Mouse (Mus musculus): ENCODE measurements around the gene Tars2. TPM values are rescaled to one million over a fixed set of nuclear protein-coding genes. Genes with fewer than 3 reads are reported as not detected.

Tars2 gene
- polyA plus RNA-seq, 1 experiment from 2014 or later = 50.1 TPM

DNA sequence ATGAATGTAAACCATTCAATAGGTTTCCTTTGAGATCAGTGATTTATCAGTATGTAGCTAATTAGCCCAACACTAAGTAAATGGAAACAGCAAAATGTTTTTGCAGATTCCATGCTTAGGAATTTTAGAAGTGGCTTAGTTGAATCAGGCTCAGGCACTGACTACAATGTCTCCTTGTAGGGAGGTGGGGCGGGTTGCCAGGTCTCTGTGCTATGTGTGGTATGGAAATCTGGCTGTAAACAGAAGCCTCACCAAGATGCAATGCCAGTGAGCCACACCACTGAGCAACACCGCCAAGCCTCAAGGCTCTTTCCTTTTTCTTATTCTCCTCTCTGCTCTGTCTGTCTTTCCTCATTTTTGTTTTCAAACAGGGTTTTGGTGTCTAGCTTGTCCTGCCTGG lies 31.1 kb downstream of the Tars2 start:
- Histone ChIP-seq H3K9me3 (ENCODE audit: control insufficient read depth, low read length) (no peaks in the 10 kb centered on the region), H3K27me3 (replicated peaks; ENCODE audit: control insufficient read depth, insufficient read depth, low read length) (no peaks in the 10 kb centered on the region), H3K4me1 (ENCODE audit: control insufficient read depth, insufficient read depth, low read depth, low read length) (no peaks in the 10 kb centered on the region), H3K27ac (ENCODE audit: low read depth, low read length) (no peak overlapping the region), H3K4me2 (ENCODE audit: low read length) (no peak overlapping the region), H3K4me3 (ENCODE audit: low read length) (no peak overlapping the region), H3K36me3 (ENCODE audit: control insufficient read depth, insufficient read depth, low read length) (no peaks in the 10 kb centered on the region), H3K9ac (ENCODE audit: low read depth, low read length) (no peak overlapping the region)
- no peak for ATAC-seq
- 79% methylated on average over 2 of the region's 2 CpGs for WGBS

DNA sequence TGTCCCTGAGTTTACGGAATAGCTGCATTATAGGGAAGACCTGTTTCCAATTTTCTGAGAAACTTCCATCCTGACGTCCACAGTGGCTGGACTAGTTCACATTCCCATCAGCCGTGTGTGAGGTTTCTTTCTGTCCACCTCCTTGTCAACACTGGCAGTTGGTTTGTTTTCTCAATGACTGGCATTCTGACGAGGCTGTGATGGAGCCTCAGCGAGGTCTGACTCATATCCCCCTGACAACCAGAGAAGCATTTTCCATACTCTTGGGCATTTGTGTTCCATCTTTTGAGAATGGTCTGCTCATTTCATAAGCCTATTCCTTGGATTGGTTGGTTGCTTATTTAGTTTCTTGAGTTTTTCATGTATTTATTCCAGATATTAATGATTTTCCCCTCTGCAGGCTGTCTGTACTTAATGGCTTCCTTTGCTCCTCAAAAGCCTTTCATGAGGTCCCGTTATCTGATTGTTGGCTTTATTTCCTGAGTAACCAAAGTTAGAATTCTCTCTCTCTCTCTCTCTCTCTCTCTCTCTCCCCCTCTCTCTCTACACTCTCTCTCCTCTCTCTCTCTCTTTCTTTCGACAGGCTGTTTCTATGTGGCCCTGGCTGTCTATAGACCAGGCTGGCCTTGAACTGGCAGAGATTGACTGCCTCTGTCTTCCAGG lies 33.2 kb downstream of the Tars2 start:
- Histone ChIP-seq H3K9ac (ENCODE audit: low read depth, low read length) (no peak overlapping the region), H3K27me3 (replicated peaks; ENCODE audit: control insufficient read depth, insufficient read depth, low read length) (no peaks in the 10 kb centered on the region), H3K9me3 (ENCODE audit: control insufficient read depth, low read length) (no peaks in the 10 kb centered on the region), H3K27ac (ENCODE audit: low read depth, low read length) (no peak overlapping the region), H3K4me2 (ENCODE audit: low read length) (no peak overlapping the region), H3K4me3 (ENCODE audit: low read length) (no peak overlapping the region), H3K36me3 (ENCODE audit: control insufficient read depth, insufficient read depth, low read length) (no peaks in the 10 kb centered on the region), H3K4me1 (ENCODE audit: control insufficient read depth, insufficient read depth, low read depth, low read length) (no peaks in the 10 kb centered on the region)
- WGBS = 66% methylated on average over 7 of the region's 7 CpGs
- no peak for ATAC-seq

DNA sequence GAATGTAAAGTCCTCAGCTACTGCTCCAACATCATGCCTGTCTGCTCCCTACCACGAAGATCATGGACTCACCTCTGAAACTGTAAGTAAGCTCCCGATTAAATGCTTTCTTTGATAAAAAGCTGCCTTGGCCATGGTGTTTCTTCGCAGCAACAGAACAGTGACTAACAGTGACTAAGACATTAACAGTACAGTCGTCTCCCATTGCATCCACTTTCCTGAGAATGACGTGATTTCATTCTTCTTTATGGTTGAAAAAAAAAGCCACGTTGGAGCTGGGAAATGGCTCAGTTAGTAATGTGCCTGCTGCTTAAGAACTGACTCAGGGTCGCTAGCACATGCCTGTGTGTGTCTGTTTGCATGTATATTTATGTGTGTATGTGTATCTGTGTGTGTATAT lies 34.1 kb downstream of the Tars2 start:
- WGBS = 84% methylated on average over 7 of the region's 7 CpGs
- no peaks in the 10 kb centered on the region for H3K4me1 ChIP-seq (ENCODE audit: control insufficient read depth, insufficient read depth, low read depth, low read length)
- no peak overlapping the region for H3K27ac ChIP-seq (ENCODE audit: low read depth, low read length)
- no peak overlapping the region for H3K4me2 ChIP-seq (ENCODE audit: low read length)
- no peaks in the 10 kb centered on the region for H3K9me3 ChIP-seq (ENCODE audit: control insufficient read depth, low read length)
- H3K36me3 ChIP-seq (ENCODE audit: control insufficient read depth, insufficient read depth, low read length) = no peaks in the 10 kb centered on the region
- H3K4me3 ChIP-seq (ENCODE audit: low read length) = no peak overlapping the region
- no peak overlapping the region for H3K9ac ChIP-seq (ENCODE audit: low read depth, low read length)
- no peaks in the 10 kb centered on the region for H3K27me3 ChIP-seq (replicated peaks; ENCODE audit: control insufficient read depth, insufficient read depth, low read length)
- no peak for ATAC-seq

DNA sequence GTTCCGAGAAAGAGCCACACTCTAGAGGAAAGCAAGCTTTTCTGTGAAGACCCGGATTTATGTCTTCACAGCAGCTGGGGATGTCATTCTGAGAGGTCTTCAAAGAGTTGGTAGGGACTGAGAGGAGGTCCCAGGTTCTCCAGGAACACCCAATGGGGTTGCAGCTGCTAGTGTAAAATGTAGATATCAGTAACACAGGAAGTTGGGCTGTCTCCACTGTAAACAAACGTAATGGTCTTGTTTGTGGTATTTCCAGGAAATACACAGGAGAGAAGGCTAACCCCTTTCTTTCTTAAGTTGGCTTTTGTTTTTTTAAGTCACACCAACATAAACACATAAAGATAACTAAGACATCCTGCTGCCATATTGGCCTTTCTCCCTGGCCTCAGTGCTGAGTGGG lies 37.6 kb downstream of the Tars2 start:
- H3K9me3 ChIP-seq (ENCODE audit: control insufficient read depth, low read length) = no peaks in the 10 kb centered on the region
- no peaks in the 10 kb centered on the region for H3K27me3 ChIP-seq (replicated peaks; ENCODE audit: control insufficient read depth, insufficient read depth, low read length)
- H3K27ac ChIP-seq (ENCODE audit: low read depth, low read length) = no peak overlapping the region
- no peaks in the 10 kb centered on the region for H3K36me3 ChIP-seq (ENCODE audit: control insufficient read depth, insufficient read depth, low read length)
- H3K4me3 ChIP-seq (ENCODE audit: low read length) = no peak overlapping the region
- WGBS = 86% methylated on average over 3 of the region's 3 CpGs
- no peak overlapping the region for H3K4me2 ChIP-seq (ENCODE audit: low read length)
- ATAC-seq = no peak
- H3K9ac ChIP-seq (ENCODE audit: low read depth, low read length) = no peak overlapping the region
- H3K4me1 ChIP-seq (ENCODE audit: control insufficient read depth, insufficient read depth, low read depth, low read length) = no peaks in the 10 kb centered on the region

DNA sequence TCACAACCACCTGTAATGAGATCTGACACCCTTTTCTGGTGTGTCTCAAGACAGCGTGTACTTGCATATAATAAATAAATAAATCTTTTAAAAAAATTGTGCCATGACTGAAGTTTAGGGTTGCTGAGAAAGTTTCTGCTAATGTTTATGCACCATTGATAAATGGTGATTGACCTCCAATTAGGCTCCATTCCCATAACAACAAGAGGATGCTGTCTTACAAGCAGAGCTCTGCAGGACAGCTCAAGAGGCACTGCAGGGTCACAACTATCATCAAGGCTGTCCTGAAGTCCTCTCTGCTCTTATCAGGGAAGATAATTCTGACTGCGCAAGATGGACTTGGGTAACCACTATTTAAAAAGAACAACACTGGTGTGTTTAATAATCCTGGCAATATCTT lies 41.9 kb downstream of the Tars2 start:
- Histone ChIP-seq H3K4me1 (ENCODE audit: control insufficient read depth, insufficient read depth, low read depth, low read length) (no peaks in the 10 kb centered on the region), H3K4me3 (ENCODE audit: low read length) (no peak overlapping the region), H3K9me3 (ENCODE audit: control insufficient read depth, low read length) (no peaks in the 10 kb centered on the region), H3K27ac (ENCODE audit: low read depth, low read length) (no peak overlapping the region), H3K27me3 (replicated peaks; ENCODE audit: control insufficient read depth, insufficient read depth, low read length) (no peaks in the 10 kb centered on the region), H3K36me3 (ENCODE audit: control insufficient read depth, insufficient read depth, low read length) (no peaks in the 10 kb centered on the region), H3K9ac (ENCODE audit: low read depth, low read length) (no peak overlapping the region), H3K4me2 (ENCODE audit: low read length) (no peak overlapping the region)
- ATAC-seq = no peak
- WGBS = 93% methylated on average over 2 of the region's 2 CpGs

DNA sequence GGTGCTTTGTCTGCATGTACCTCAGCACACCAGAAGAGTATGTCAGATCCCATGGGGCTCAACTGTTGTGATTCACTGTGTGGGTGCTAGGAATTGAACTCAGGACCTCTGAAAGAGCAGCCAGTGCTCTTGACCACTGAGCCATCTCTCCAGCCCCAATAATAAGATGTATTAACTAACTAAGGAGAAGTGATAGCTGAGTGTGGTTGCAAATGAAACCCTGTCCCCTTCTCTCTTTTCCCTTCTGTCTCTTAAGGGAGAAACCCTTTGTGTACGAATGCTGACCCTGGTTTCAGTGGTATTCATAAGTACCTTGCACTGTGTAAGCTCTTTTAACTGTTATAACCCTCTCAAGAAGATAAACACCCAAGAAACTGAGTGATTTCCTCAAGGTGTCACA lies 43.9 kb downstream of the Tars2 start:
- 77% methylated on average over 1 of the region's 1 CpGs for WGBS
- Histone ChIP-seq H3K27me3 (replicated peaks; ENCODE audit: control insufficient read depth, insufficient read depth, low read length) (no peaks in the 10 kb centered on the region), H3K9me3 (ENCODE audit: control insufficient read depth, low read length) (no peaks in the 10 kb centered on the region), H3K27ac (ENCODE audit: low read depth, low read length) (no peak overlapping the region), H3K4me2 (ENCODE audit: low read length) (no peak overlapping the region), H3K4me3 (ENCODE audit: low read length) (no peak overlapping the region), H3K4me1 (ENCODE audit: control insufficient read depth, insufficient read depth, low read depth, low read length) (no peaks in the 10 kb centered on the region), H3K9ac (ENCODE audit: low read depth, low read length) (no peak overlapping the region), H3K36me3 (ENCODE audit: control insufficient read depth, insufficient read depth, low read length) (no peaks in the 10 kb centered on the region)
- no peak for ATAC-seq

DNA sequence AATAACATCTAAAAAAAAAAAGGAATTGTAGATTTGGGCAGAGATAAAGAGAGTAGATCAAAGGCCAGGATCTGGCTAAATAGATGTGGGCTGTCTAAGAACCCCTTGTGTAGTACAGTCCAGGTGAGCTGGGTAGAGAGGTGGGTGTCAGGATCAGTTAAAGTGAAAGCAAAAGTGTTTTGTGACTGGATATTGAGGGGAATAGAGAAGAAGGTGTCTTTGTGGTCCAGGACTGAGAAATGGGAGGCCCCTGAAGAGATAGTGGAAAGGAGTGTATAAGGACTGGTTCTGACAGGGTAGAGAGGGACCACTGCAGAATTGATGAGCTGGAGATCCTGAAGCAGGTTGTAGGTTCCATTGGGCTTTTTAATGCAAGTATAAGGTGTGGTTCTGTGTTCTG lies 50.0 kb downstream of the Tars2 start:
- no peak overlapping the region for H3K9ac ChIP-seq (ENCODE audit: low read depth, low read length)
- ATAC-seq = no peak
- H3K36me3 ChIP-seq (ENCODE audit: control insufficient read depth, insufficient read depth, low read length) = no peaks in the 10 kb centered on the region
- no peaks in the 10 kb centered on the region for H3K4me1 ChIP-seq (ENCODE audit: control insufficient read depth, insufficient read depth, low read depth, low read length)
- H3K27me3 ChIP-seq (replicated peaks; ENCODE audit: control insufficient read depth, insufficient read depth, low read length) = no peaks in the 10 kb centered on the region
- no peak overlapping the region for H3K4me3 ChIP-seq (ENCODE audit: low read length)
- H3K27ac ChIP-seq (ENCODE audit: low read depth, low read length) = no peak overlapping the region
- no peaks in the 10 kb centered on the region for H3K9me3 ChIP-seq (ENCODE audit: control insufficient read depth, low read length)
- no peak overlapping the region for H3K4me2 ChIP-seq (ENCODE audit: low read length)

DNA sequence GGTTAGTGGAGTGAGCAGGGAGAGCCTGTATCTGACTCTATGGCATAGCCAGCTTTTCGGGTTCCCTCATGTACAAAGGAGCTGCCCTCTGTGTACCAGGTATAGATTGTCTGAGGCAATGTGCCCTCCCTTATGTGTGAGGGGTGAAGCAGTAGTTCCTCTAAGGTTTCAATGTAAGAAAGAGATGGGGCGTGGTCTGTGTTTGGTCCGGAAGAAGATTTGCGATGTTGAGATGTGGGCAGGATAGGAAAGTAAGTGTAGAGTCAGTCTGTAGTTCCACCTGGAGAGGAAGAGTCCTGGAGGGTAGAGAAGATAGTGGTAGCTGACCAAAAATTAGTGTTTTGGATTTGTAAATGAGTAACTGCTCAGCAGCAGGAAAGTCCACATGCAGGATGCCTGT lies 51.0 kb downstream of the Tars2 start:
- Histone ChIP-seq H3K4me2 (ENCODE audit: low read length) (no peak overlapping the region), H3K4me3 (ENCODE audit: low read length) (no peak overlapping the region), H3K36me3 (ENCODE audit: control insufficient read depth, insufficient read depth, low read length) (no peaks in the 10 kb centered on the region), H3K27me3 (replicated peaks; ENCODE audit: control insufficient read depth, insufficient read depth, low read length) (no peaks in the 10 kb centered on the region), H3K4me1 (ENCODE audit: control insufficient read depth, insufficient read depth, low read depth, low read length) (no peaks in the 10 kb centered on the region), H3K27ac (ENCODE audit: low read depth, low read length) (no peak overlapping the region), H3K9ac (ENCODE audit: low read depth, low read length) (no peak overlapping the region), H3K9me3 (ENCODE audit: control insufficient read depth, low read length) (no peaks in the 10 kb centered on the region)
- no peak for ATAC-seq
- 92% methylated on average over 4 of the region's 4 CpGs for WGBS

DNA sequence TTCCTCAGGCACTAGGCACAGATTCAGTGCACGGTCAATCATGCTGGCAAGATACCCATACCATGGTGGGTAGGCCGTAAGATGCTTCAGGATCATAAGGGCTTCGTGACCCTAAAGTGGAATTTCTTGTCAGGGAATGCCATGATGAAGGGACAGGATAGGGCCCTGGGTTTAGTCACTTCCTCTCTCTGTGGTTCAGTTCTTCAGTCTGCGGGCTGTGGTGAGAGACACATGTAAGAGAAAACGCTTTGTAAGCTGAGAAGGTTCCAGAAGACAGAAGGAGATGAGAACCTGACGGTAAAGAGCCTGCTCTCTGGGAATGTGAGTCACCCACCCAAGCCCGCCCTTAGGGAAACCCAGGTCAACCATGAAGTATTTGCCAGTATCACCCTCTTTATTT lies 52.5 kb downstream of the Tars2 start:
- Histone ChIP-seq H3K4me2 (ENCODE audit: low read length) (no peak overlapping the region), H3K36me3 (ENCODE audit: control insufficient read depth, insufficient read depth, low read length) (no peaks in the 10 kb centered on the region), H3K27me3 (replicated peaks; ENCODE audit: control insufficient read depth, insufficient read depth, low read length) (no peaks in the 10 kb centered on the region), H3K4me3 (ENCODE audit: low read length) (no peak overlapping the region), H3K9ac (ENCODE audit: low read depth, low read length) (no peak overlapping the region), H3K27ac (ENCODE audit: low read depth, low read length) (no peak overlapping the region), H3K9me3 (ENCODE audit: control insufficient read depth, low read length) (no peaks in the 10 kb centered on the region), H3K4me1 (ENCODE audit: control insufficient read depth, insufficient read depth, low read depth, low read length) (no peaks in the 10 kb centered on the region)
- no peak for ATAC-seq
- WGBS = 91% methylated on average over 7 of the region's 7 CpGs

DNA sequence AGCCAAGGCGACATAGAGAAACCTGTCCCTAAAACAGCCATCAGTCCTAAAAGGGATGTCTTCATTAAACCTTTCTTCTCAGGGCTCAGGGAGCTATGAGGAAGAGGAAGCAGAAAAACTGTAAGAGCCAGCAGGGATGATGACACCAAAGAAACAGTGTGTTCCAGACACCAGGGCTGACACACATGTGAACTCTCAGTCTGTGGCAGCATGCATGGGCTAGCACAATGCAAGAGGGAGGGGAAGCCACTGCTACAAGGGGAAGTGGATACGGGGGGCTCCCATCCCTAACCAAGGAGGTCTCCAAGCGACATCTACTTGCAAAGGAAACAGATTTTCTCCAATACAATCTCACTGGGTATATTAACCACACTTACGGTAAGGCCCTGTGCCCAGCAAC lies 53.7 kb downstream of the Tars2 start:
- Histone ChIP-seq H3K4me2 (ENCODE audit: low read length) (no peak overlapping the region), H3K9me3 (ENCODE audit: control insufficient read depth, low read length) (no peaks in the 10 kb centered on the region), H3K36me3 (ENCODE audit: control insufficient read depth, insufficient read depth, low read length) (no peaks in the 10 kb centered on the region), H3K27ac (ENCODE audit: low read depth, low read length) (no peak overlapping the region), H3K9ac (ENCODE audit: low read depth, low read length) (no peak overlapping the region), H3K4me1 (ENCODE audit: control insufficient read depth, insufficient read depth, low read depth, low read length) (peaks cover 3% of the 10 kb centered on the region; the same call in 1 of the 2 replicates), H3K4me3 (ENCODE audit: low read length) (no peak overlapping the region), H3K27me3 (replicated peaks; ENCODE audit: control insufficient read depth, insufficient read depth, low read length) (no peaks in the 10 kb centered on the region)
- ATAC-seq = no peak
- 87% methylated on average over 4 of the region's 4 CpGs for WGBS
